Comparison of ENCODE assay signal across 8 mouse cellular contexts in the genomic region with DNA sequence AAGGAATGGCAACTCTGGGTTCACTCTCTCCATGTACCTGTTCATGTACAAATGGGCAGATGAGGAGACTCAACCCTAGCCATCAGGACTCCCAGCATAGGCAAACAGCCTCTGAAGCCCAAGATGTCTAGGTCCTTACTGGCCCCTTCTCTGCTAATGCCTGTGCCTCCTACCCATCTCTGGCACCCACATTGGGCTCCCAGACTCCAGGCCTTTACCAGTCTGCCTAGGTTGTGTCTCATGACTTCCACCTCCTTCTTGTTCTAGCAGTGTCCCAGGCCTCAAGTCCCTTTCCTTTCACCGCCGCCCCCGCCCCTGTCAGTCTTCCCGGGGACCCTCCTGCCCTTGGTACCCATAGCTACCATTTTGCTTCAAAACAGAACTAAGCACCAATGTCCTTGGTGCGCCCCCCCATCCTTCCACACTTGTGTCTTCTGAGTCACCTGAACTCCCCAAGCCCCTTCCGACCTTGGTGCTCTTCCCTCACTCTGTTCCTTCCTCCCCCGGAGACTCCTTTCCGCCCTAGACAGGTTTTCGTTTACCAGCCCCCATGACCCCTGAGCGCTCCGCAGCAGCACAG. TPM values are rescaled to one million over a fixed set of nuclear protein-coding genes. Genes with fewer than 3 reads are reported as not detected.
A peak's percentile ranks its signal among the peaks of the same experiment; 100 is the strongest.
DNase-seq lines count a peak whose midpoint lies in the region; ATAC-seq and TF ChIP-seq lines count a peak whose summit lies in the region.

No protein-coding gene starts in this region.

- WGBS in thymus, adult 2 months, result 50% methylated on average over 11 of the region's 11 CpGs
- WGBS in intestine, postnatal 0 days, result 42% methylated on average over 11 of the region's 11 CpGs
- WGBS in olfactory bulb, adult 2 months, result 19% methylated on average over 11 of the region's 11 CpGs

- ATAC-seq in intestine, postnatal 0 days, result no peak; the same call in 1 of the 2 replicates

- intact Hi-C loops in gastrocnemius, adult 2 months (cut with DNase I), result loop anchor here (2.0 kb wide), 1 partner anchor 32 kb away; no protein-coding TSS in a partner anchor

- no peak for TF ChIP-seq CTCF in gastrocnemius, adult 2 months (IDR thresholded peaks at IDR 0.05)
- no peak for TF ChIP-seq CTCF in thymus, adult 2 months (IDR thresholded peaks at IDR 0.05; ENCODE audit: borderline replicate concordance, control insufficient read depth, extremely low read depth, insufficient read depth, low read length, poor library complexity)
- TF ChIP-seq CTCF in intestine, postnatal 0 days (IDR thresholded peaks at IDR 0.05; ENCODE audit: low read depth), result no peak
- no peak for TF ChIP-seq CTCF in olfactory bulb, adult 2 months (IDR thresholded peaks at IDR 0.05; ENCODE audit: insufficient read depth, low read depth, low read length)

- H3K4me2 ChIP-seq in intestine, postnatal 0 days (replicated peaks; ENCODE audit: low read depth), result peak overlapping the region; percentile 94

- peak; percentile 48 for DNase-seq in gastrocnemius, adult 2 months
- DNase-seq in gastrocnemius, postnatal 10 days, result no peak
- DNase-seq in thymus, adult 2 months, result no peak
- no peak for DNase-seq in thymus, postnatal 25 days
- no peak for DNase-seq in layer of hippocampus, adult 8-10 months (ENCODE audit: low spot score in 2 of 2)
- DNase-seq in urinary bladder, postnatal 25 days (ENCODE audit: low spot score), result no peak

- H3K4me3 ChIP-seq in gastrocnemius, adult 2 months, result peak overlapping the region; percentile 89
- H3K4me3 ChIP-seq in thymus, adult 2 months (ENCODE audit: control insufficient read depth, insufficient read depth, low read length), result peak overlapping the region; percentile 57
- H3K4me3 ChIP-seq in intestine, postnatal 0 days (ENCODE audit: low read depth, low read length), result peak overlapping the region; percentile 66
- H3K4me3 ChIP-seq in olfactory bulb, adult 2 months (ENCODE audit: insufficient read depth, low read depth, low read length), result peak overlapping the region; percentile 72

- H3K4me1 ChIP-seq in thymus, adult 2 months (replicated peaks; ENCODE audit: control insufficient read depth, insufficient read depth, low read length), result peaks cover 9% of the 10 kb centered on the region
- no peaks in the 10 kb centered on the region for H3K4me1 ChIP-seq in intestine, postnatal 0 days (replicated peaks; ENCODE audit: control insufficient read depth, insufficient read depth, low read length)
- H3K4me1 ChIP-seq in olfactory bulb, adult 2 months (ENCODE audit: control insufficient read depth, insufficient read depth, low read length), result peaks cover 17% of the 10 kb centered on the region

- TF ChIP-seq POLR2A in thymus, adult 2 months (IDR thresholded peaks at IDR 0.05; ENCODE audit: control insufficient read depth, extremely low read depth, insufficient read depth, low read length, poor library complexity), result no peak
- no peak for TF ChIP-seq POLR2A in olfactory bulb, adult 2 months (IDR thresholded peaks at IDR 0.05; ENCODE audit: insufficient read depth, low read depth, low read length)

- peak overlapping the region; percentile 55 for H3K9ac ChIP-seq in intestine, postnatal 0 days (ENCODE audit: low read depth, low read length)

- no peaks in the 10 kb centered on the region for H3K9me3 ChIP-seq in intestine, postnatal 0 days (ENCODE audit: control insufficient read depth)

- peak overlapping the region; percentile 98 for H3K27ac ChIP-seq in gastrocnemius, adult 2 months
- no peak overlapping the region for H3K27ac ChIP-seq in thymus, adult 2 months (ENCODE audit: control insufficient read depth, insufficient read depth, low read length)
- 0 out of 2 replicates have a peak overlapping the region, but pooled peaks have one; percentile 57 for H3K27ac ChIP-seq in intestine, postnatal 0 days (ENCODE audit: low read depth, low read length)
- peak overlapping the region; percentile 73 for H3K27ac ChIP-seq in olfactory bulb, adult 2 months (ENCODE audit: insufficient read depth, low read depth, low read length)

- H3K36me3 ChIP-seq in thymus, adult 2 months (ENCODE audit: control insufficient read depth, insufficient read depth, low read length), result no peaks in the 10 kb centered on the region
- no peaks in the 10 kb centered on the region for H3K36me3 ChIP-seq in intestine, postnatal 0 days (ENCODE audit: control insufficient read depth, insufficient read depth)

- no peaks in the 10 kb centered on the region; the same call in 1 of the 2 replicates for H3K27me3 ChIP-seq in thymus, adult 2 months (ENCODE audit: control insufficient read depth, insufficient read depth, low read length)
- no peaks in the 10 kb centered on the region for H3K27me3 ChIP-seq in intestine, postnatal 0 days (replicated peaks; ENCODE audit: control insufficient read depth, insufficient read depth, low read length)

RNA-seq across cellular contexts. Expression of a gene that starts 0.7 kb away (rescaled TPM):
- 100 to 1,000 TPM; 245 to 247 TPM for total RNA-seq in gastrocnemius, adult 2 months (2021)
- total RNA-seq in gastrocnemius, postnatal 10 days (2021), result 100 to 1,000 TPM in 1 of 2 experiments, 10 to 100 TPM in 1; 95.6 to 128 TPM
- polyA plus RNA-seq in thymus, adult 2 months (2012; rRNA removed), result 5.8 and 9.6 TPM in 2 replicates
- 4.9 and 7.7 TPM in 2 replicates for polyA plus RNA-seq in intestine, postnatal 0 days (2015; fragmentation: Nextera tagmentation; extraction: Ambion mirVana)
- polyA plus RNA-seq in olfactory bulb, adult 2 months (2012; ENCODE audit: insufficient read depth, insufficient read length, low replicate concordance, missing spikeins), result not detected in 2 replicates
- 10 to 100 TPM; 41.0 to 45.9 (median 43.5) TPM for total RNA-seq in layer of hippocampus, adult 8-10 months (2022)

RNA-seq across cellular contexts. Expression of a gene that starts 29.1 kb away (rescaled TPM):
- 10 to 100 TPM; 13.4 to 17.9 TPM for total RNA-seq in gastrocnemius, adult 2 months (2021)
- total RNA-seq in gastrocnemius, postnatal 10 days (2021), result 10 to 100 TPM; 18.4 to 21.6 TPM
- 27.6 and 30.1 TPM in 2 replicates for polyA plus RNA-seq in thymus, adult 2 months (2012; rRNA removed)
- polyA plus RNA-seq in intestine, postnatal 0 days (2015; fragmentation: Nextera tagmentation; extraction: Ambion mirVana), result 7.8 and 9.1 TPM in 2 replicates
- not detected in 2 replicates for polyA plus RNA-seq in olfactory bulb, adult 2 months (2012; ENCODE audit: insufficient read depth, insufficient read length, low replicate concordance, missing spikeins)
- 10 to 100 TPM; 48.9 to 60.8 (median 53.9) TPM for total RNA-seq in layer of hippocampus, adult 8-10 months (2022)

RNA-seq across cellular contexts. Expression of a gene that starts 34.3 kb away (rescaled TPM):
- total RNA-seq in gastrocnemius, adult 2 months (2021), result 10 to 100 TPM; 14.5 to 15.3 TPM
- 1 to 10 TPM; 8.2 to 9.7 TPM for total RNA-seq in gastrocnemius, postnatal 10 days (2021)
- polyA plus RNA-seq in thymus, adult 2 months (2012; rRNA removed), result 14.2 and 16.3 TPM in 2 replicates
- 4.3 and 13.9 TPM in 2 replicates for polyA plus RNA-seq in intestine, postnatal 0 days (2015; fragmentation: Nextera tagmentation; extraction: Ambion mirVana)
- not detected in 2 replicates for polyA plus RNA-seq in olfactory bulb, adult 2 months (2012; ENCODE audit: insufficient read depth, insufficient read length, low replicate concordance, missing spikeins)
- total RNA-seq in layer of hippocampus, adult 8-10 months (2022), result 10 to 100 TPM; 13.6 to 17.1 (median 16.0) TPM
